Mouse (Mus musculus) liver, embryonic 11.5 days (tissue): ENCODE data around the gene Mab21l2. TPM values are rescaled to one million over a fixed set of nuclear protein-coding genes. Genes with fewer than 3 reads are reported as not detected.

ENCODE experiments used
- ATAC-seq: fragments of 200-750 bp; cut with Nextera tagmentation; replicated peaks from 2 replicates; pipeline ENCODE4 v1.8.0; 2017; ENCODE audit warnings: moderate number of reproducible peaks, mild to moderate bottlenecking, moderate TSS enrichment, moderate library complexity; ENCODE audit not compliant: low FRiP score
- DNase-seq: peaks from one replicate; pipeline ENCODE4 v3.0.0-alpha.2; 2017; ENCODE audit warnings: low spot score
- H3K27ac ChIP-seq: fragments of 300-500 bp; sonication (generic); 2 replicates; pipeline ENCODE4 v1.5.1; 2014; ENCODE audit warnings: mild to moderate bottlenecking, low read depth, low read length, control low read depth
- H3K27me3 ChIP-seq: fragments of 300-500 bp; sonication (generic); replicated peaks from 2 replicates; pipeline ENCODE4 v1.6.1; 2014; ENCODE audit warnings: low read length, mixed read lengths; ENCODE audit not compliant: control insufficient read depth, insufficient read depth
- H3K36me3 ChIP-seq: fragments of 300-500 bp; sonication (generic); 2 replicates; pipeline ENCODE4 v1.6.1; 2014; ENCODE audit warnings: mild to moderate bottlenecking, low read length, moderate library complexity, mixed read lengths; ENCODE audit not compliant: control insufficient read depth, insufficient read depth
- H3K4me1 ChIP-seq: fragments of 300-500 bp; sonication (generic); replicated peaks from 2 replicates; pipeline ENCODE4 v1.6.1; 2014; ENCODE audit warnings: low read length, mixed read lengths; ENCODE audit not compliant: control insufficient read depth, insufficient read depth
- H3K4me2 ChIP-seq: fragments of 300-500 bp; sonication (generic); 2 replicates; pipeline ENCODE4 v1.6.1; 2014; ENCODE audit warnings: mild to moderate bottlenecking, control low read depth, moderate library complexity
- H3K4me3 ChIP-seq: fragments of 300-500 bp; sonication (generic); 2 replicates; pipeline ENCODE4 v1.5.1; 2014; ENCODE audit warnings: low read depth, low read length, control low read depth
- H3K9ac ChIP-seq: fragments of 300-500 bp; sonication (generic); 2 replicates; pipeline ENCODE4 v1.6.1; 2014; ENCODE audit warnings: low read depth, low read length, control low read depth
- H3K9me3 ChIP-seq: fragments of 300-500 bp; sonication (generic); 2 replicates; pipeline ENCODE4 v1.6.1; 2016; ENCODE audit warnings: low read length, inconsistent platforms, mixed read lengths; ENCODE audit not compliant: control insufficient read depth
- WGBS: fragments of 180-500 bp; shearing (Covaris S2); extraction: QIAGEN DNeasy Blood & Tissue Kit; methylation state at CpG from one replicate; pipeline ENCODE4 v1.1.7; 2014; 5-methylcytosine and 5-hydroxymethylcytosine counted together
- polyA plus RNA-seq: library from polyadenylated mRNA; unstranded; fragments of >200 nt; fragmentation: Nextera tagmentation; extraction: Ambion mirVana; gene quantifications from 2 replicates; pipeline ENCODE4 v1.2.1, GENCODE M21; 2014

Mab21l2 gene
- polyA plus RNA-seq, 1 experiment from 2014 or later, result 19.4 TPM

DNA sequence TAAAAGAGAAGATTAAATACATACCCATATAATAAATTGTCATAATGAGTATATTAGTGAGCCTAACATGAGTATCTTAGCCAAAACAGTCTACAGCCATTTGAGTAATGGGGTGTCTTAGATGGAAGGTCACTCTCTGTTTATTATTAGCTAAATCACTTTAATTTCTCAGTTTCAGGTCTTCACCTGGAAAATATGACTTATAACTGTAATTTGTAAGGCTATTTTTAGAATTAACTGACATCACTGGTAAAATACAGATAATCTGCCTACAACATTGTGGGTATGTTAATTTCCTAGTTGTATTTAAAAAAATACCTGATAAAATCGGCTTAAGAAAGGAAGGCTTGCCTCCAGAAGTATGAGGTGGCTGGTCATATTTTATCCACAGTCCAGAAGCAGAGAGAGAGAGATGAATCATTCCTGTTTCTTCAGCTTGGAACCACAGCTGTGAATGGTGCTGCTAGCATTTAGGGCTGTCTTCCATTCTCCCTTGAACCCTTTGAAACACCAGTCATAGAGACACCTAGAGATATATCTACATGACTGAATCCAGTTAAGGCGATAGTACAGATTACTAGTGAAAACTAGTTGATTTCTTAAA, 29.8 kb downstream of the Mab21l2 start:
- Histone ChIP-seq H3K27ac (no peak overlapping the region), H3K27me3 (no peaks in the 10 kb centered on the region), H3K4me2 (no peak overlapping the region), H3K9me3 (no peaks in the 10 kb centered on the region), H3K9ac (no peak overlapping the region), H3K36me3 (no peaks in the 10 kb centered on the region), H3K4me3 (no peak overlapping the region), H3K4me1 (no peaks in the 10 kb centered on the region)
- WGBS, result 77% methylated on average over 2 of the region's 2 CpGs
- ATAC-seq, result no peak
- no peak for DNase-seq

DNA sequence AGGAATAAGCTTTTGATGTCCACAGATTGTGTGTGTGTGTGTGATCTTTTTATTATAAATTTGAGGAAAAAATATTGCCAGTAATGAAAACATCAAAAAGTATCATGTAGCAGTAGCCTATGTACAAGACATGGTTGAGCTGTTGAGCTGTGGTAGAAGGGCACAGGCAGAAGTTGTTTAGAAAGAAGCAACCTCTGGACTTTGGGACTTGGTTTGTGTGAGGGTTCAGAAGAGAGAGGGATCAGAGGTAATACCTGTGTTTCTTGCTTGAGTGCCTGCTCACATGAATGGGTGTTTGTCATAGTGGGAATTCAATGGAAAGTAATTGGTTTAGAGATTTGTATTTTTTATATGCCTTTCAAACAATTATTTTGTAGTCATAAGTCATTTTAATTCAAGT, 47.8 kb downstream of the Mab21l2 start:
- Histone ChIP-seq H3K4me1 (no peaks in the 10 kb centered on the region), H3K36me3 (no peaks in the 10 kb centered on the region), H3K27me3 (no peaks in the 10 kb centered on the region), H3K27ac (no peak overlapping the region), H3K4me3 (no peak overlapping the region), H3K4me2 (no peak overlapping the region), H3K9ac (no peak overlapping the region), H3K9me3 (no peaks in the 10 kb centered on the region)
- DNase-seq, result no peak
- ATAC-seq, result no peak
